Mouse (Mus musculus) stomach, embryonic 15.5 days (tissue): ENCODE measurements around the gene Gm21954. TPM values are rescaled to one million over a fixed set of nuclear protein-coding genes. Genes with fewer than 3 reads are reported as not detected.

Experiments used
- ATAC-seq: fragments of 200-750 bp; cut with Nextera tagmentation; 2 replicates; pipeline ENCODE4 v1.8.0; 2017; ENCODE audit warnings: low read depth, moderate number of reproducible peaks, moderate TSS enrichment; ENCODE audit not compliant: insufficient read depth, low FRiP score
- H3K27ac ChIP-seq: fragments of 300-500 bp; sonication (generic); 2 replicates; pipeline ENCODE4 v1.5.1; 2015; ENCODE audit warnings: mild to moderate bottlenecking, inconsistent platforms
- H3K27me3 ChIP-seq: fragments of 300-500 bp; sonication (generic); replicated peaks from 2 replicates; pipeline ENCODE4 v1.6.1; 2015; ENCODE audit warnings: inconsistent platforms
- H3K36me3 ChIP-seq: fragments of 300-500 bp; sonication (generic); 2 replicates; pipeline ENCODE4 v1.6.1; 2015; ENCODE audit warnings: inconsistent platforms
- H3K4me1 ChIP-seq: fragments of 300-500 bp; sonication (generic); 2 replicates; pipeline ENCODE4 v1.6.1; 2015; ENCODE audit warnings: inconsistent platforms
- H3K4me2 ChIP-seq: fragments of 300-500 bp; sonication (generic); 2 replicates; pipeline ENCODE4 v1.6.1; 2015; ENCODE audit warnings: mild to moderate bottlenecking, inconsistent platforms
- H3K4me3 ChIP-seq: fragments of 300-500 bp; sonication (generic); replicated peaks from 2 replicates; pipeline ENCODE4 v1.5.1; 2015; ENCODE audit warnings: inconsistent platforms
- H3K9ac ChIP-seq: fragments of 300-500 bp; sonication (generic); 2 replicates; pipeline ENCODE4 v1.6.1; 2015; ENCODE audit warnings: inconsistent platforms
- H3K9me3 ChIP-seq: fragments of 300-500 bp; sonication (generic); 2 replicates; pipeline ENCODE4 v1.6.1; 2016; ENCODE audit warnings: inconsistent platforms
- WGBS: fragments of 180-500 bp; shearing (Covaris S2); methylation state at CpG from one replicate; pipeline ENCODE4 v1.1.7; 2015; 5-methylcytosine and 5-hydroxymethylcytosine counted together
- polyA plus RNA-seq: library from polyadenylated mRNA; unstranded; fragments of >200 nt; fragmentation: Nextera tagmentation; extraction: Ambion mirVana; gene quantifications from 2 replicates; pipeline ENCODE4 v1.2.1, GENCODE M21; 2015

The Gm21954 gene
- polyA plus RNA-seq, 1 experiment from 2014 or later: not detected

GRCm38 (mm10) chr3:55440342-55440741 is 31.7 kb downstream of the Gm21954 start:
- H3K4me2 ChIP-seq: no peak overlapping the region
- no peaks in the 10 kb centered on the region for H3K27me3 ChIP-seq
- no peak overlapping the region for H3K9ac ChIP-seq
- H3K36me3 ChIP-seq: no peaks in the 10 kb centered on the region
- no peaks in the 10 kb centered on the region for H3K4me1 ChIP-seq
- H3K9me3 ChIP-seq: no peaks in the 10 kb centered on the region
- 46% methylated on average over 8 of the region's 8 CpGs for WGBS
- ATAC-seq: no peak
- no peak overlapping the region for H3K27ac ChIP-seq
- H3K4me3 ChIP-seq: no peak overlapping the region

- Histone ChIP-seq H3K9me3 (no peaks in the 10 kb centered on the region), H3K27me3 (no peaks in the 10 kb centered on the region), H3K4me2 (no peak overlapping the region), H3K4me3 (no peak overlapping the region), H3K27ac (no peak overlapping the region), H3K36me3 (no peaks in the 10 kb centered on the region), H3K4me1 (no peaks in the 10 kb centered on the region), H3K9ac (no peak overlapping the region)
- no peak for ATAC-seq
- 73% methylated on average over 7 of the region's 7 CpGs for WGBS
Measured at GRCm38 (mm10) chr3:55438824-55439446, 33.1 kb downstream of the Gm21954 start.

DNA sequence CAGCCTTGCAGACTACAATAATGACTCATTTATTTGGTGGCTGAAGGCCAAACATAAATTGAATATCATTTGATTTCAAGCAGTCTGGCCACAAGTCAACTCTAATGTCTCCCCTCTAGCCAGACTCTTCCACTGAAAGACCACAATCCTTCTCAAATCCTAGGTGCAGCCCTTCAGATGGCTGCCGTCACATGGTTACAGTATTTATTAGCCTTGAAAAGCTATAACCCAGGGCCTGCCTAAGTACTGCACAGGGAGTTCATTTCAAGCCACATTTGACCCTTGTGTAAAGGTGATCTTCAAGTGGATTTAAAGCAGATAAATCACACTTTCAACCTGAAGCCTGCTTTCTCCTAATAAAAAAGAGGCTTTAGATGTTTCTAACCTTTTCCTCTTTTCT is 37.7 kb downstream of the Gm21954 start:
- 56% methylated on average over 1 of the region's 1 CpGs for WGBS
- H3K27me3 ChIP-seq: no peaks in the 10 kb centered on the region
- no peak overlapping the region for H3K4me2 ChIP-seq
- no peak overlapping the region for H3K27ac ChIP-seq
- ATAC-seq: no peak
- no peaks in the 10 kb centered on the region for H3K4me1 ChIP-seq
- no peaks in the 10 kb centered on the region for H3K36me3 ChIP-seq
- H3K4me3 ChIP-seq: no peak overlapping the region
- no peak overlapping the region for H3K9ac ChIP-seq
- H3K9me3 ChIP-seq: no peaks in the 10 kb centered on the region

- Histone ChIP-seq H3K4me3 (no peak overlapping the region), H3K4me2 (no peak overlapping the region), H3K9me3 (no peaks in the 10 kb centered on the region), H3K27me3 (no peaks in the 10 kb centered on the region), H3K4me1 (no peaks in the 10 kb centered on the region), H3K9ac (no peak overlapping the region), H3K36me3 (no peaks in the 10 kb centered on the region), H3K27ac (no peak overlapping the region)
- ATAC-seq: no peak
- 84% methylated on average over 3 of the region's 3 CpGs for WGBS
Measured at GRCm38 (mm10) chr3:55431223-55431622, 40.8 kb downstream of the Gm21954 start.

- WGBS: 81% methylated on average over 2 of the region's 2 CpGs
- ATAC-seq: no peak
- Histone ChIP-seq H3K27ac (no peak overlapping the region), H3K36me3 (no peaks in the 10 kb centered on the region), H3K4me3 (no peak overlapping the region), H3K27me3 (no peaks in the 10 kb centered on the region), H3K4me2 (no peak overlapping the region), H3K9ac (no peak overlapping the region), H3K9me3 (no peaks in the 10 kb centered on the region), H3K4me1 (no peaks in the 10 kb centered on the region)
Measured at GRCm38 (mm10) chr3:55430022-55430549, 41.9 kb downstream of the Gm21954 start.

- Histone ChIP-seq H3K36me3 (no peaks in the 10 kb centered on the region), H3K9ac (no peak overlapping the region), H3K9me3 (no peaks in the 10 kb centered on the region), H3K4me1 (no peaks in the 10 kb centered on the region), H3K27me3 (no peaks in the 10 kb centered on the region), H3K4me2 (no peak overlapping the region), H3K4me3 (no peak overlapping the region), H3K27ac (no peak overlapping the region)
- ATAC-seq: no peak
- WGBS: 35% methylated on average over 11 of the region's 11 CpGs
Measured at GRCm38 (mm10) chr3:55423640-55424397, 48.2 kb downstream of the Gm21954 start.

GRCm38 (mm10) chr3:55420436-55421083 is 51.5 kb downstream of the Gm21954 start:
- Histone ChIP-seq H3K36me3 (no peaks in the 10 kb centered on the region), H3K4me3 (no peak overlapping the region), H3K27ac (no peak overlapping the region), H3K27me3 (no peaks in the 10 kb centered on the region), H3K4me1 (0 out of 2 replicates have a peak, but pooled peaks cover 3% of the 10 kb centered on the region), H3K9ac (no peak overlapping the region), H3K9me3 (no peaks in the 10 kb centered on the region), H3K4me2 (no peak overlapping the region)
- no peak for ATAC-seq
- 48% methylated on average over 8 of the region's 8 CpGs for WGBS

GRCm38 (mm10) chr3:55419334-55419733 is 52.7 kb downstream of the Gm21954 start:
- Histone ChIP-seq H3K36me3 (no peaks in the 10 kb centered on the region), H3K9ac (no peak overlapping the region), H3K27me3 (no peaks in the 10 kb centered on the region), H3K4me1 (0 out of 2 replicates have a peak, but pooled peaks cover 3% of the 10 kb centered on the region), H3K4me2 (no peak overlapping the region), H3K27ac (no peak overlapping the region), H3K9me3 (no peaks in the 10 kb centered on the region), H3K4me3 (no peak overlapping the region)
- 31% methylated on average over 3 of the region's 3 CpGs for WGBS
- no peak for ATAC-seq

GRCm38 (mm10) chr3:55418845-55419244 is 53.2 kb downstream of the Gm21954 start:
- Histone ChIP-seq H3K4me3 (no peak overlapping the region), H3K9me3 (no peaks in the 10 kb centered on the region), H3K27me3 (no peaks in the 10 kb centered on the region), H3K4me2 (no peak overlapping the region), H3K36me3 (no peaks in the 10 kb centered on the region), H3K27ac (no peak overlapping the region), H3K9ac (no peak overlapping the region), H3K4me1 (0 out of 2 replicates have a peak, but pooled peaks cover 3% of the 10 kb centered on the region)
- ATAC-seq: no peak
- 76% methylated on average over 6 of the region's 6 CpGs for WGBS

DNA sequence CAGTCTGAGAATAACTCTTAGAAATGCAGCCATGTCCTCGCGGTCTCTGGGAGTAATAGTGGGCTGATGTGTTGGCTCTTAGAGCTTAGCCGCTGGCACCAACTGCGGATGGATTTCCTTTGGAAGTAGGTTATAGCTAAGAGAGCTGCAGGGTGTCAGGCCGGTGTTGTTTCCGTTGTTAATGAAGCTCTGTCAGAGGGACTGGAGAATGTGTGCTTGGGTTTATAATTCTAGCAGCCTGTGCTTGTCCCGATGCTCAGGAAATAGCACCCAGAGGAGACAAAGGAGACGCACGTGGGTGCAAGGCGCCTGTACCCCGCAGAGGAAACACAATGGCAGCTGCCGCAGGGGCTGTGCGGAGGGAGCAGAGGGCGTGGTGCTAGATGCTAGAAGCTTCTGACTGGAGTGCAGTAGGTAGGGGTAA is 56.5 kb downstream of the Gm21954 start:
- 30% methylated on average over 14 of the region's 14 CpGs for WGBS
- H3K27me3 ChIP-seq: no peaks in the 10 kb centered on the region
- no peak overlapping the region for H3K9ac ChIP-seq
- no peak overlapping the region for H3K4me3 ChIP-seq
- no peaks in the 10 kb centered on the region for H3K9me3 ChIP-seq
- H3K4me2 ChIP-seq: peak overlapping the region; percentile 40
- H3K4me1 ChIP-seq: 0 out of 2 replicates have a peak, but pooled peaks cover 3% of the 10 kb centered on the region
- H3K36me3 ChIP-seq: no peaks in the 10 kb centered on the region
- H3K27ac ChIP-seq: no peak overlapping the region
- no peak for ATAC-seq
